Mouse (Mus musculus) thymus, adult 2 months (tissue): ENCODE measurements around the gene Ints13.

ENCODE experiments used
- CTCF ChIP-seq: fragments of 200-500 bp; IDR thresholded peaks from 2 replicates; pipeline ENCODE4 v1.5.1; 2012; ENCODE audit warnings: mild to moderate bottlenecking, control low read depth, low read length, moderate library complexity, borderline replicate concordance; ENCODE audit not compliant: control insufficient read depth, poor library complexity, insufficient read depth; ENCODE audit errors: extremely low read depth
- POLR2A ChIP-seq: fragments of 200-500 bp; IDR thresholded peaks from 2 replicates; pipeline ENCODE4 v1.6.1; 2012; ENCODE audit warnings: mild to moderate bottlenecking, low read length, control low read depth, moderate library complexity; ENCODE audit not compliant: control insufficient read depth, poor library complexity, insufficient read depth; ENCODE audit errors: extremely low read depth

- TF ChIP-seq POLR2A (no peak), CTCF (no peak)
Observed at GRCm38 (mm10) chr6:146578111-146578531, 486 bp upstream of the Ints13 start.
